In genomic region chr7:99295104-99295503, GRCm38 (mm10) we compare ENCODE assay signal across 11 mouse cellular contexts. TPM values are rescaled to one million over a fixed set of nuclear protein-coding genes. Genes with fewer than 3 reads are reported as not detected.
DNase-seq lines count a peak whose midpoint lies in the region; ATAC-seq lines count a peak whose summit lies in the region.
"Had no signal": no experiment of that assay in that cellular context is flagged by ENCODE, and none has a peak within 500 bp of the region (broad histone marks: within the 10 kb centered on the region; RNA-seq: fewer than 3 reads in every experiment).

No protein-coding gene starts in this region.

- no peak overlapping the region for H3K9ac ChIP-seq in heart, embryonic 11.5 days (ENCODE audit: low read depth, low read length)
- no peak overlapping the region for H3K9ac ChIP-seq in kidney, embryonic 15.5 days
- H3K9ac ChIP-seq: heart, embryonic 13.5 days had no signal

- 66% methylated on average over 8 of the region's 8 CpGs for WGBS in heart, embryonic 11.5 days (ENCODE audit: insufficient replicate concordance)
- WGBS in kidney, embryonic 15.5 days, result 64% methylated on average over 8 of the region's 8 CpGs

- no peak overlapping the region for H3K4me3 ChIP-seq in heart, embryonic 11.5 days (ENCODE audit: low read depth, low read length)
- no peak overlapping the region for H3K4me3 ChIP-seq in kidney, embryonic 15.5 days (replicated peaks)
- H3K4me3 ChIP-seq: heart, embryonic 13.5 days had no signal

- peaks cover 7% of the 10 kb centered on the region; the same call in 1 of the 2 replicates for H3K4me1 ChIP-seq in heart, embryonic 11.5 days (ENCODE audit: control insufficient read depth, insufficient read depth, low read length)
- H3K4me1 ChIP-seq in kidney, embryonic 15.5 days, result peaks cover 5% of the 10 kb centered on the region; the same call in 1 of the 2 replicates

- no peaks in the 10 kb centered on the region for H3K27me3 ChIP-seq in heart, embryonic 11.5 days (ENCODE audit: control insufficient read depth, insufficient read depth, low read length)
- no peaks in the 10 kb centered on the region; the same call in 1 of the 2 replicates for H3K27me3 ChIP-seq in kidney, embryonic 15.5 days
- H3K27me3 ChIP-seq: heart, embryonic 13.5 days had no signal

- H3K4me2 ChIP-seq in heart, embryonic 11.5 days, result no peak overlapping the region
- no peak overlapping the region for H3K4me2 ChIP-seq in kidney, embryonic 15.5 days
- H3K4me2 ChIP-seq: heart, embryonic 13.5 days had no signal

- intact Hi-C loops in heart, postnatal 10 days (cut with DNase I), result no loop called here

- DNase-seq in heart, adult 8-10 months (ENCODE audit: low spot score), result peak; percentile 34
- peak; percentile 37 for DNase-seq in right cerebral cortex, postnatal 4 days
- DNase-seq in right cerebral cortex, postnatal 36 days (ENCODE audit: low spot score in 2 of 2), result no peak
- peak; percentile 48 to 55 for DNase-seq in heart, postnatal 10 days
- DNase-seq in urinary bladder, adult 18-20 months (ENCODE audit: low spot score in 2 of 2), result no peak
- DNase-seq in kidney, postnatal 36 days, result no peak
- DNase-seq: kidney, postnatal 14 days had no signal

- H3K27ac ChIP-seq in heart, embryonic 11.5 days (ENCODE audit: low read depth, low read length), result no peak overlapping the region
- no peak overlapping the region for H3K27ac ChIP-seq in kidney, embryonic 15.5 days
- H3K27ac ChIP-seq: heart, embryonic 13.5 days had no signal

- H3K36me3 ChIP-seq in heart, embryonic 11.5 days (ENCODE audit: control insufficient read depth, insufficient read depth, low read length), result no peaks in the 10 kb centered on the region
- H3K36me3 ChIP-seq in kidney, embryonic 15.5 days, result no peaks in the 10 kb centered on the region
- H3K36me3 ChIP-seq: heart, embryonic 13.5 days had no signal

- no peaks in the 10 kb centered on the region for H3K9me3 ChIP-seq in heart, embryonic 11.5 days (replicated peaks; ENCODE audit: control insufficient read depth, low read length)
- no peaks in the 10 kb centered on the region for H3K9me3 ChIP-seq in kidney, embryonic 15.5 days (replicated peaks)
- H3K9me3 ChIP-seq: heart, embryonic 13.5 days had no signal

- no peak for ATAC-seq in heart, embryonic 11.5 days (replicated peaks; ENCODE audit: insufficient number of reproducible peaks, low FRiP score, low TSS enrichment)
- no peak for ATAC-seq in kidney, embryonic 15.5 days (replicated peaks; ENCODE audit: low FRiP score)

RNA-seq across cellular contexts. Expression of gene Map6, which starts 27.9 kb away (rescaled TPM):
- total RNA-seq in heart, adult 8-10 months (2022), result 1 to 10 TPM; 3.0 to 5.1 (median 3.6) TPM
- 2.0 and 2.2 TPM in 2 replicates for polyA plus RNA-seq in heart, embryonic 11.5 days (2014; fragmentation: Nextera tagmentation; extraction: Ambion mirVana)
- total RNA-seq in heart, postnatal 10 days (2021), result 1 to 10 TPM; 5.1 to 6.0 TPM
- 2.1 and 4.2 TPM in 2 replicates for polyA plus RNA-seq in kidney, embryonic 15.5 days (2015; fragmentation: Nextera tagmentation; extraction: Ambion mirVana)

RNA-seq across cellular contexts. Expression of gene Mogat2, which starts 56.7 kb away (rescaled TPM):
- total RNA-seq in heart, adult 8-10 months (2022), result not detected
- 4.2 and 7.1 TPM in 2 replicates for polyA plus RNA-seq in heart, embryonic 11.5 days (2014; fragmentation: Nextera tagmentation; extraction: Ambion mirVana)
- total RNA-seq in heart, postnatal 10 days (2021), result not detected
- 6.6 and 7.7 TPM in 2 replicates for polyA plus RNA-seq in kidney, embryonic 15.5 days (2015; fragmentation: Nextera tagmentation; extraction: Ambion mirVana)
- polyA plus RNA-seq: testis, adult 2 months had no signal

RNA-seq across cellular contexts. Expression of gene Serpinh1, which starts 57.9 kb away (rescaled TPM):
- 100 to 1,000 TPM; 129 to 268 (median 205) TPM for total RNA-seq in heart, adult 8-10 months (2022)
- polyA plus RNA-seq in heart, embryonic 11.5 days (2014; fragmentation: Nextera tagmentation; extraction: Ambion mirVana), result 442 and 580 TPM in 2 replicates
- total RNA-seq in heart, postnatal 10 days (2021), result 100 to 1,000 TPM; 442 to 536 TPM
- 1,575 and 1,603 TPM in 2 replicates for polyA plus RNA-seq in kidney, embryonic 15.5 days (2015; fragmentation: Nextera tagmentation; extraction: Ambion mirVana)

Comparison
In these comparisons a context has a peak if more than half of its experiments do, and no peak if none do; other contexts are left out.
1. DNase-seq: peak in heart, adult 8-10 months (single experiment), right cerebral cortex, postnatal 4 days (single experiment) and heart, postnatal 10 days (2 of 2); none in right cerebral cortex, postnatal 36 days (0 of 2), urinary bladder, adult 18-20 months (0 of 2) and kidney, postnatal 36 days (0 of 2).